Mouse (Mus musculus): ENCODE data around the gene Lamc3.

DNA sequence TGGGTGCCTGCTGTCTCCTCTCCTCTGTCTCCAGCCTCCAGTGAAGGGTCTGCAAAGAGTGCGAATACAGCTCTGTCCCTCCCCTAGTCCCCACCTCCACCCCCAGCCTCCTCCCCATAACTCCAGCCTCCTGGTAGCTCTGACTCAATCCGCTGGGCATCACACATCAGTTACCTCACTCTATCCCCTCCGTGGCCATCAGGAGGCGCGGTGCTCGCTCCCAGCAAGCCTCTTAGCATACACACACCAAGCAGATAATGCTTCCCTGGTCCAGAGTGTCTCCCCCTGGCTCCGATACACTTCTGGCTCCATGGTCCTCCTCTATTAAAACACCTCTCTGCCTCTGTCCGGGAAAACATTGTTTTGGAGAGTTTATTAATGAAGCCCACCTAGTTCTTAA is 17.5 kb downstream of the Lamc3 start:
- TF ChIP-seq CTCF (IDR thresholded peaks at IDR 0.05; ENCODE audit: insufficient read depth, low read depth, low read length) (no peak), POLR2A (IDR thresholded peaks at IDR 0.05; ENCODE audit: insufficient read depth, low read depth, low read length) (no peak)
